Mouse (Mus musculus): ENCODE results near the gene Htr7. TPM values are rescaled to one million over a fixed set of nuclear protein-coding genes. Genes with fewer than 3 reads are reported as not detected.

The Htr7 gene
- polyA plus RNA-seq, 1 experiment from 2014 or later = 5.0 TPM

Other genes starting within 250 kb of the Htr7 start
- gene Rpp30, start 26.2 kb upstream of the Htr7 start, polyA plus RNA-seq (2014; fragmentation: Nextera tagmentation; extraction: Ambion mirVana) = 71.7 and 74.3 TPM in 2 replicates
- 0.14 TPM in 1 of 2 replicates, not detected in the other for gene Ankrd1, start 62.6 kb upstream of the Htr7 start, polyA plus RNA-seq (2014; fragmentation: Nextera tagmentation; extraction: Ambion mirVana)